Mouse (Mus musculus) midbrain, embryonic 11.5 days (tissue): ENCODE data around the gene Zfp652. TPM values are rescaled to one million over a fixed set of nuclear protein-coding genes. Genes with fewer than 3 reads are reported as not detected.
A peak's percentile ranks its signal among the peaks of the same experiment; 100 is the strongest.
"Not testable (repeated sequence)": the region's sequence is repeated elsewhere in the genome, so short reads cannot be mapped to it uniquely, and the experiment has no call there.

ENCODE experiments used
- ATAC-seq: fragments of 200-750 bp; cut with Nextera tagmentation; 2 replicates; pipeline ENCODE4 v1.8.0; 2017; ENCODE audit warnings: moderate TSS enrichment, moderate library complexity; ENCODE audit not compliant: low FRiP score
- DNase-seq: peaks from one replicate; pipeline ENCODE4 v3.0.0; 2015; ENCODE audit warnings: low spot score; ENCODE audit errors: missing footprints
- H3K27ac ChIP-seq: fragments of 300-500 bp; sonication (generic); 2 replicates; pipeline ENCODE4 v1.5.1; 2014; ENCODE audit warnings: low read depth, low read length
- H3K27me3 ChIP-seq: fragments of 300-500 bp; sonication (generic); 2 replicates; pipeline ENCODE4 v1.6.1; 2014; ENCODE audit warnings: mild to moderate bottlenecking, low read length, moderate library complexity, mixed read lengths; ENCODE audit not compliant: control insufficient read depth, insufficient read depth
- H3K36me3 ChIP-seq: fragments of 300-500 bp; sonication (generic); 2 replicates; pipeline ENCODE4 v1.6.1; 2014; ENCODE audit warnings: mild to moderate bottlenecking, low read length, moderate library complexity, mixed read lengths; ENCODE audit not compliant: control insufficient read depth, insufficient read depth
- H3K4me1 ChIP-seq: fragments of 300-500 bp; sonication (generic); 2 replicates; pipeline ENCODE4 v1.6.1; 2014; ENCODE audit warnings: low read length; ENCODE audit not compliant: control insufficient read depth, insufficient read depth
- H3K4me2 ChIP-seq: fragments of 300-500 bp; sonication (generic); 2 replicates; pipeline ENCODE4 v1.6.1; 2014; ENCODE audit warnings: mild to moderate bottlenecking, moderate library complexity
- H3K4me3 ChIP-seq: fragments of 300-500 bp; sonication (generic); 2 replicates; pipeline ENCODE4 v1.5.1; 2014; ENCODE audit warnings: low read depth, low read length
- H3K9ac ChIP-seq: fragments of 300-500 bp; sonication (generic); 2 replicates; pipeline ENCODE4 v1.6.1; 2014; ENCODE audit warnings: low read length
- H3K9me3 ChIP-seq: fragments of 300-500 bp; sonication (generic); 2 replicates; pipeline ENCODE4 v1.6.1; 2016; ENCODE audit warnings: low read length; ENCODE audit not compliant: control insufficient read depth
- WGBS: fragments of 180-500 bp; shearing (Covaris S2); extraction: QIAGEN DNeasy Blood & Tissue Kit; methylation state at CpG from one replicate; pipeline ENCODE4 v1.1.7; 2014; 5-methylcytosine and 5-hydroxymethylcytosine counted together
- polyA plus RNA-seq: library from polyadenylated mRNA; unstranded; fragments of >200 nt; fragmentation: Nextera tagmentation; extraction: Ambion mirVana; gene quantifications from 2 replicates; pipeline ENCODE4 v1.2.1, GENCODE M21; 2014

The Zfp652 gene
- polyA plus RNA-seq, 1 experiment from 2014 or later: 10.4 TPM

- DNase-seq (no peak), ATAC-seq (no peak)
- H3K4me2 ChIP-seq: no peak overlapping the region
- no peaks in the 10 kb centered on the region for H3K4me1 ChIP-seq
- H3K36me3 ChIP-seq: no peaks in the 10 kb centered on the region
- H3K27me3 ChIP-seq: no peaks in the 10 kb centered on the region
- H3K9ac ChIP-seq: no peak overlapping the region
- no peaks in the 10 kb centered on the region for H3K9me3 ChIP-seq
- no peak overlapping the region for H3K27ac ChIP-seq
- WGBS: 73% methylated on average over 6 of the region's 6 CpGs
- H3K4me3 ChIP-seq: no peak overlapping the region
These were observed 157.5 kb downstream of the Zfp652 start for GRCm38 (mm10) chr11:95869918-95870470.

- no peaks in the 10 kb centered on the region for H3K27me3 ChIP-seq
- no peaks in the 10 kb centered on the region for H3K4me1 ChIP-seq
- H3K4me2 ChIP-seq: no peak overlapping the region
- WGBS: 22% methylated on average over 9 of the region's 9 CpGs
- no peak overlapping the region for H3K9ac ChIP-seq
- H3K4me3 ChIP-seq: no peak overlapping the region
- DNase-seq (no peak), ATAC-seq (no peak)
- H3K27ac ChIP-seq: no peak overlapping the region
- no peaks in the 10 kb centered on the region for H3K9me3 ChIP-seq
- H3K36me3 ChIP-seq: no peaks in the 10 kb centered on the region
These were observed 163.3 kb downstream of the Zfp652 start for GRCm38 (mm10) chr11:95875804-95876203.

GRCm38 (mm10) chr11:95876296-95876695 is 163.8 kb downstream of the Zfp652 start:
- Histone ChIP-seq H3K9ac (no peak overlapping the region), H3K27ac (no peak overlapping the region), H3K4me3 (no peak overlapping the region), H3K27me3 (no peaks in the 10 kb centered on the region), H3K36me3 (no peaks in the 10 kb centered on the region), H3K4me2 (no peak overlapping the region), H3K4me1 (no peaks in the 10 kb centered on the region), H3K9me3 (no peaks in the 10 kb centered on the region)
- WGBS: 25% methylated on average over 7 of the region's 7 CpGs
- DNase-seq (peak; percentile 91), ATAC-seq (no peak)

GRCm38 (mm10) chr11:95879861-95880260 is 167.4 kb downstream of the Zfp652 start:
- H3K9me3 ChIP-seq, H3K4me3 ChIP-seq, H3K36me3 ChIP-seq, H3K9ac ChIP-seq, H3K4me2 ChIP-seq, H3K27me3 ChIP-seq, ATAC-seq, H3K27ac ChIP-seq, H3K4me1 ChIP-seq, DNase-seq: not testable (repeated sequence)
- 91% methylated on average over 2 of the region's 2 CpGs for WGBS

Other genes starting within 250 kb of the Zfp652 start
- 0.20 and 0.37 TPM in 2 replicates for gene Nxph3, start 198.1 kb upstream of the Zfp652 start, polyA plus RNA-seq
- gene Ngfr, start 124.9 kb upstream of the Zfp652 start, polyA plus RNA-seq: 14.2 and 14.6 TPM in 2 replicates
- 195 TPM in 2 replicates for gene Phb, start 45.7 kb upstream of the Zfp652 start, polyA plus RNA-seq
- 0.39 and 1.1 TPM in 2 replicates for gene B130006D01Rik, start 10.9 kb downstream of the Zfp652 start, polyA plus RNA-seq
- gene Phospho1, start 111.8 kb downstream of the Zfp652 start, polyA plus RNA-seq: not detected in 2 replicates
- gene Gngt2, start 124.5 kb downstream of the Zfp652 start, polyA plus RNA-seq: 4.9 and 5.6 TPM in 2 replicates
- gene Abi3, start 129.8 kb downstream of the Zfp652 start, polyA plus RNA-seq: 1.2 and 2.1 TPM in 2 replicates
- gene B4galnt2, start 202.2 kb downstream of the Zfp652 start, polyA plus RNA-seq: 0.08 TPM in 1 of 2 replicates, not detected in the other